Mouse (Mus musculus) granulocyte monocyte progenitor cell, adult 5-6 weeks (primary cell): Measurements from ENCODE around the gene Spaca1. TPM values are rescaled to one million over a fixed set of nuclear protein-coding genes. Genes with fewer than 3 reads are reported as not detected.
"Not testable (repeated sequence)": the region's sequence is repeated elsewhere in the genome, so short reads cannot be mapped to it uniquely, and the experiment has no call there.

Experiments used
- ATAC-seq: replicated peaks from 2 replicates; pipeline ENCODE4 v1.8.0; 2016; ENCODE audit warnings: mild to moderate bottlenecking, moderate TSS enrichment, inconsistent platforms; ENCODE audit not compliant: poor library complexity, severe bottlenecking
- total RNA-seq, 2 experiments: library from RNA; stranded (forward) in 1 of 2; stranded (reverse) in 1 of 2; fragments of 200-712, 200-1000 nt in 1 of 2; fragments of >200 nt in 1 of 2; fragmentation: Nextera tagmentation in 1 of 2; gene quantifications; 2 replicates each; pipeline ENCODE4 v1.2.3; 2014 to 2017

Gene Spaca1
- total RNA-seq (2014; fragmentation: Nextera tagmentation) (0.83 and 1.7 TPM in 2 replicates), total RNA-seq (2017) (not detected in 2 replicates)

- peak; percentile 3; the same call in 1 of the 2 replicates for ATAC-seq
Measured at GRCm38 (mm10) chr4:34049571-34050255, at the start of gene Spaca1. Spaca1 (minus strand) TSS chr4:34050191.

DNA sequence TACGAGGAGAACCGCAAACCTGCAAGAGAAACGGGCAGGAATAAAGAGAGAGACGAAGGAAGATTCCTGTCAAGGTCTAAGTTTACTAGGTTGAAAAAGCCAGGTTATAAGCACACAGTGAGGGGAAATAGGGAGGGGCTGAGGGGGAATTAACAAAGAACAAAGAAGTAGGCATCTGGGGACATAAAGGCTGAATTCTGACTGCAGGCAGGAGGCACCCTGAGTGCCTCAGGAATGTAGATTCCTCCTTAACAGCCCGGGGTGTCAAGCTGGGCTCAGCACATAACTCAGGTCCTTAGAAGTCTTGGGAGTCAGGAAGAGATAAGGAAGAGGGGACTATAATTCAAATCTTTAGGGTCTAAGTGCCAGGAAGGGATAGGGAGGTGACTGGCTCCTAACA, 37.3 kb upstream of the Spaca1 start:
- ATAC-seq, result not testable (repeated sequence)

DNA sequence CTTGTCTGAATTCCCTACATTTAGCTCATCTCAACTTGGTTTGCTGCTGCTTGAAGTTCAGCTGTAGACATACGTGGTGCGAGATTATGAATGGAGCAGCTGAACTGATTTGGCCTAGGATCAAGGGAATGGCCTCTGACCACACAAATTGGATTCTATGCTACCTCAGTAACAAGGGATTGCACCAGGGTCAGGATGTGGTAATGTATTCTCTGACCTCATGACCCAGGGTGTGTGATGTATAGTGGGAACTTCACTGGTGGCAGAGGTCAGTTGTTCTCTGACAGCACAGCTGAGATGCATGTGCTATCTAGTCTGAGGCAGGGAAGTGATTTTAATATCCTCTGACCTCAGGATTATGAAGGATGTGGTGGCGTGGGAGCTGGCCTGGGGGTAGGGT, 31.1 kb upstream of the Spaca1 start:
- no peak for ATAC-seq

DNA sequence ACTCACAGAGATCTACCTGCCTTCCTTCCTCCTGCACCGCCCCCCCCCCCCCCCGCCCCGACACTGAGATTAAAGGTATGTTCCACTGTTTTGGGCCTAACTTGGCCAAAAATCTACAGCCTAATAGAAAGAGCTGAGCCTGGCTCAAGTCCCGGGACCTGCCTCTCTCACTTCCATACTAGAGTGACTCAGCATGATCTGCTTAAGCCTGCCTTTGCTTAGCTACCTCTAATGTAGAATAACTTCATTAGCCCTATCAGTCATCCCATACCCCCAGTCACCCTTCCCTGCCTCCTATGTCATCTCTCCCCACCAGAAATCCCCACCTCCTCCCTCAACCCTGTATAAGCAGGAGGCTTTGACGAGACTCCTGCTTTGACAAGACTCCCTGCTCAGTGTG, 19.0 kb upstream of the Spaca1 start:
- ATAC-seq, result no peak

DNA sequence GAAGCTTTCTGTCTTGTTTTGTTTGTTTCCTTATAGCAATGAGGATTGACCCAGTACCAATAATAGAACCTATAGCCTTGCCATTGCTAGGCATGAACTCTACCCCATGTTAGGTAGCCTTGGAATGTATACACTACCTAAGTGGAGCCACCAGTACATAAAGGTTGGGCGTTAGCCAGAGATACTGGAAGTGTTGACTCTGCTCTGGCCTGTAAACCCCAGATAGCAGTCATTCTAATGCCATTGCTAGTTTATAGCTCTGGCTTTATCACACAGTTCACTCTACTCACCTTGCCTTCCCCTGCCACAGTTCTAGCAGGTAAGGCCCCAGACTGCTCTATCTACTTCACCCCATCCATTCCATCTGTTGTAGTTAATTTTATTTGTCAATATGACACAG, 8.3 kb upstream of the Spaca1 start:
- no peak for ATAC-seq

GRCm38 (mm10) chr4:34026771-34027170, 23.2 kb downstream of the Spaca1 start:
- no peak for ATAC-seq

DNA sequence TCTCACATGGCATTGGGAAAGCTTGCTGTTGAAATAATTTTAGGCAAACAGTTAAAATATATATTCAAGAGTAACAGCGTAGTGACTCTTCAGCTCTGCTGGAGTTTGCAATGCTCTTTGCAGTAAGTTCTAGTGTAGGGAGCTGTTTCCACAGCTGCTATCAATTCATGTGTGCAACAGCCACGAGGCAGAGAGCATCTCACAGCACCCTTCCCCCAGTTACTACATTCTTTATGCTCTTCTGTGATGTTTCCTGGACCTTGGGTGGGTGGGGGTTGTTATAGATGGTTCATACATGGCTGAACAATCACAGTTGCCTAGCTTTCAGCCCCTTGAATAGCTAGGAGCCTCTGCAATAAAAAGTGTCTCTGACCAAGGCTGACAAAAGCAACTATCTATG, 28.5 kb downstream of the Spaca1 start:
- no peak for ATAC-seq

GRCm38 (mm10) chr4:33996382-33996781, 53.6 kb downstream of the Spaca1 start:
- ATAC-seq, result no peak

DNA sequence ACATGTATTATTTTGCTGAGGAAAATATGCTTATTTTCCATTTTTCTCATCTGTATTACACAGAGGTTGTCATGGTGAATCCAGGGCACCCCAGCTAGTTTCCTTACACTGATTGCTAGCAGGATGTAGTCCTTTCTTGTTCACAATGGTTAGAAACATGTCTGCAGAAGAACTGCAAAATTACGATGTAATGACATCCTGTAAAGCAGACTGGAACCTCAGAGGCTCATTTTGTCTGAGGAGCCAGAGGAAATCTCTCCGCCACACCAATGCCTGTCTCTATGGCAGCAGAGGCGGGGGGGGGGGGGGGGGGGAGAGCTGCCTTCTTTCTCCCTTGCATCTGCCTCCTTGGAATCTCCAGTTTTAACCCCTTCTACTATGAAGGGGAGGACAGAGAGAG, 57.3 kb downstream of the Spaca1 start:
- ATAC-seq, result no peak

GRCm38 (mm10) chr4:33988466-33989089, 61.4 kb downstream of the Spaca1 start:
- ATAC-seq, result no peak

Other genes starting within 250 kb of the Spaca1 start
- not detected in 2 replicates for gene Cnr1, start 125.6 kb downstream of the Spaca1 start, total RNA-seq (2014; fragmentation: Nextera tagmentation)
- not detected in 2 replicates for gene Cnr1, start 125.6 kb downstream of the Spaca1 start, total RNA-seq (2017)